Mouse (Mus musculus) kidney, adult 2 months (tissue): ENCODE data around the gene Cd86.

Experiments used
- CTCF ChIP-seq: fragments of 200-500 bp; conservative IDR thresholded peaks from 2 replicates; pipeline ENCODE4 v1.5.1; 2011; ENCODE audit warnings: low read depth, mild to moderate bottlenecking, control low read depth, low read length, moderate library complexity, mixed read lengths; ENCODE audit not compliant: insufficient read depth, insufficient read length
- POLR2A ChIP-seq: fragments of 200-500 bp; IDR thresholded peaks from one replicate; pipeline ENCODE4 v1.6.1; 2011; ENCODE audit warnings: low read depth, low read length, control low read depth

GRCm38 (mm10) chr16:36697331-36697730 is 31.4 kb upstream of the Cd86 start:
- TF ChIP-seq POLR2A: no peak
- TF ChIP-seq CTCF: no peak
